Mouse (Mus musculus) embryonic facial prominence, embryonic 13.5 days (tissue): Measurements from ENCODE around the gene Trim27. TPM values are rescaled to one million over a fixed set of nuclear protein-coding genes. Genes with fewer than 3 reads are reported as not detected.

Source experiments
- ATAC-seq: fragments of 200-750 bp; cut with Nextera tagmentation; 2 replicates; pipeline ENCODE4 v1.8.0; 2017; ENCODE audit warnings: low read depth; ENCODE audit not compliant: insufficient number of reproducible peaks, insufficient read depth, low FRiP score, low TSS enrichment
- H3K27ac ChIP-seq: fragments of 300-500 bp; sonication (generic); 2 replicates; pipeline ENCODE4 v1.5.1; 2015; ENCODE audit warnings: moderate library complexity, mild to moderate bottlenecking, inconsistent platforms
- H3K27me3 ChIP-seq: fragments of 300-500 bp; sonication (generic); 2 replicates; pipeline ENCODE4 v1.6.1; 2015; ENCODE audit warnings: mild to moderate bottlenecking, inconsistent platforms
- H3K36me3 ChIP-seq: fragments of 300-500 bp; sonication (generic); 2 replicates; pipeline ENCODE4 v1.6.1; 2015; ENCODE audit warnings: mild to moderate bottlenecking, inconsistent platforms
- H3K4me1 ChIP-seq: fragments of 300-500 bp; sonication (generic); 2 replicates; pipeline ENCODE4 v1.6.1; 2015; ENCODE audit warnings: inconsistent platforms
- H3K4me2 ChIP-seq: fragments of 300-500 bp; sonication (generic); 2 replicates; pipeline ENCODE4 v1.6.1; 2015; ENCODE audit warnings: moderate library complexity, mild to moderate bottlenecking, inconsistent platforms
- H3K4me3 ChIP-seq: fragments of 300-500 bp; sonication (generic); 2 replicates; pipeline ENCODE4 v1.5.1; 2015; ENCODE audit warnings: mild to moderate bottlenecking, inconsistent platforms
- H3K9ac ChIP-seq: fragments of 300-500 bp; sonication (generic); 2 replicates; pipeline ENCODE4 v1.6.1; 2015; ENCODE audit warnings: mild to moderate bottlenecking, inconsistent platforms
- H3K9me3 ChIP-seq: fragments of 300-500 bp; sonication (generic); 2 replicates; pipeline ENCODE4 v1.6.1; 2016; ENCODE audit warnings: inconsistent platforms
- WGBS: fragments of 180-500 bp; shearing (Covaris S2); methylation state at CpG from one replicate; pipeline ENCODE4 v1.1.7; 2015; ENCODE audit warnings: mixed read lengths; 5-methylcytosine and 5-hydroxymethylcytosine counted together
- polyA plus RNA-seq: library from polyadenylated mRNA; unstranded; fragments of >200 nt; fragmentation: Nextera tagmentation; extraction: Ambion mirVana; gene quantifications from 2 replicates; pipeline ENCODE4 v1.2.1, GENCODE M21; 2015

The Trim27 gene
- polyA plus RNA-seq, 1 experiment from 2014 or later = 143 TPM

DNA sequence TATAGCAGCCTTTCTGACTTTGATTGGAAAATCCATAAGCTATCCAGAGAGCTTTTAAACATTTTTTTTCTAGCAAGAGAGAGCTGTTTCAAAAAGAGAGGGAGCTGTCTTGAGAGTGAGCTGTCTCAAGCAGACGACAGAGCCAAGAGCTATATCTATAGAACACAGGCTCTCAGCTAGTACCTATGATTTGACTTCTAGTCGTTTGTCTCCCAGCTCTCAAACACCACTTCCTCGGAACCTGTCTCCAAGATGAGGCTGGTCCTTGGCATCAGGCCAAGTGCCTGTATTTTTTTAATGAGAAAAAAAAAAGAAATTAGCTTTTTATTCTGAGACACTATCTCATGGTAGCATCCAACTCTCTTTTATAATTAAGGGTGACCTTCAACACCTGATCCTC, 46.8 kb downstream of the Trim27 start:
- Histone ChIP-seq H3K27ac (no peak overlapping the region), H3K36me3 (no peaks in the 10 kb centered on the region), H3K4me1 (no peaks in the 10 kb centered on the region), H3K27me3 (no peaks in the 10 kb centered on the region), H3K9ac (no peak overlapping the region), H3K9me3 (no peaks in the 10 kb centered on the region), H3K4me2 (no peak overlapping the region), H3K4me3 (no peak overlapping the region)
- 58% methylated on average over 3 of the region's 3 CpGs for WGBS
- ATAC-seq = no peak

DNA sequence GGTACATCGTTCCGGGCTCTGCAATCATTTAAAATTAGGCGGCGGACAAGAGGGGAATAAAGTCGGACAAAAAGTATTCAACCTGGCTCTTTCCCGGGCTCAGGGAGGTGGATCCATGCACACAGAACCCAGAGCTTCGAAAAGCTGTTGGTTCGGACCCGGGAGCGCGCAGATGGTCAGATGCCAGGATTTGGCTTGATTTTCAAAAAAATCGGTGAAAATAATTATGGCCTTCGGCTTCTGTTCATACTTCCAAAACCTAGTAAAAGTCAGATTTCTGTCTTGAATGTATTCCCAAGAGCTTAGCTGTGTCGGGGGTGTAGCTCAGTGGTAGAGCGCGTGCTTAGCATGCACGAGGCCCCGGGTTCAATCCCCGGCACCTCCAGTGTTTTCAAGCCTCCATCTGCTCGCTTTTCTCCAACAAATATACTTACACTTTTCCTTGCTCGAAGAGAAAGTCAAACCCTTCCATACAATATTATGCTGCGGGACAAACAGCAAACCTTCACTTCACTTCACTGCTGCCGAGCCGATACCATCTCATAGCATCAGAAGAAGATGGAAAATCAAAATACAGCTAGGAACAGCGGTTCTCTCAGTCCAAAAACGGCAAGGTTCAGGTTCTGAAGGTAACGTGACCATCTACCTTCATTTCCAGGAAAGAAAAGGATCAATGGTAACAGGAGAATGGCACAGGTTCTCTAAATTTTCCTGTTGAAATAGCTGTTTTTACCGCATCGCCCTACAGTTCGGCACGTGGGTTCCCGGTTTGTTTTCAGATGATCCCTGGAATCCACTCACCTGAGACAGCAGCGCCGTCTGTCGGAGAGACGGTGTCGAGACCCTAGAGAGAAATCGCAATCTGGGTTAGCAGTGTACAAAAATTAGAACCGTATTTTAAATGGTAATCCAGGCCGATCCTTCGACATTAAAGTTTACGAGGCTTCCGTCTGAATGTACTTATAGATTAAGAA, 54.8 kb downstream of the Trim27 start:
- 0 out of 2 replicates have a peak overlapping the region, but pooled peaks have one; percentile 12 for H3K27ac ChIP-seq

DNA sequence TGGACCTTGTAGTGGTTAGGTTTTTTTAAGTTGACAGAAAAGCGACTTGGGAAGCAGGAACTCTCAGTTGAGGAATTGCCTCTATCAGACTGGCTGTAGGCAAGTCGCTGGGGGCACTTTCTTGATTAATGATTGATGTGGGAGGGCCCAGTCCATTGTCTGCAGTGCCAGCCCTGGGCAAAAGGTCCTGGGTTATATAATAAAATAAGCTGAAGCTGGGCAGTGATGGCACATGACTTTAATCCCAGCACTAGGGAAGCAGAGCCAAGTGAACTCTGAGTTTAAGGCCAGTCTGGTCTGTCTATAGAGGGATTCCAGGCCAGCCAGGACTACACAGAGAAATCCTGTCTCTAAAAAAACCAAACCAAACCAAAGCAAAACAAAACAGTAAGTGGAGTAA, 57.5 kb downstream of the Trim27 start:
- peaks cover 16% of the 10 kb centered on the region for H3K4me1 ChIP-seq
- no peaks in the 10 kb centered on the region for H3K36me3 ChIP-seq
- 38% methylated on average over 2 of the region's 2 CpGs for WGBS
- H3K9ac ChIP-seq = no peak overlapping the region
- H3K4me3 ChIP-seq = no peak overlapping the region
- ATAC-seq = no peak
- H3K27me3 ChIP-seq = no peaks in the 10 kb centered on the region
- H3K4me2 ChIP-seq = no peak overlapping the region
- H3K9me3 ChIP-seq = no peaks in the 10 kb centered on the region
- peak overlapping the region; percentile 53; the same call in 1 of the 2 replicates for H3K27ac ChIP-seq

More for the DNA sequence above, 54.8 kb downstream of the Trim27 start:
- H3K9me3 ChIP-seq = no peaks in the 10 kb centered on the region
- peak; percentile 84 for ATAC-seq
- H3K4me2 ChIP-seq = peak overlapping the region; percentile 72
- H3K27me3 ChIP-seq = no peaks in the 10 kb centered on the region
- H3K36me3 ChIP-seq = no peaks in the 10 kb centered on the region
- H3K4me3 ChIP-seq = peak overlapping the region; percentile 52
- H3K4me1 ChIP-seq = peaks cover 16% of the 10 kb centered on the region
- peak overlapping the region; percentile 69 for H3K9ac ChIP-seq
- WGBS = under 1% methylated on average over 43 of the region's 43 CpGs

DNA sequence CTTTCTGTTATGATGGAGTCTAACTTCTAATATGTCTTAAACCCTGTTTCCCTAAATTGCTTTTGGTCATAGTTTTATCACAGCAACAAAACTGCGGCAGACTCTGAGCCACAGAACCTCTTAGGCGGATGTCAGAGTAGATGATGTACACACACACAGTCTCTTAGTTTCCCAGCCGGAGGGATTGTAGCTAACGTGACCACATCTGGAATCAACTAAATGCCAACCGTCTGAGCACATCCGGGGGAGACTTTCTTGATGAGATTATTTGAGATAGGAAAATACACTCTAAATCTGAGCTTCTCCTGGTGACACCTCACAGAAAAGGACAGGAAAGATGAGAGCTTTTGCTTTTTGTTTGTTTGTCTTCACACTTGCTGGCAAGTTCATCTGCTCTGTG, 57.9 kb downstream of the Trim27 start:
- H3K27me3 ChIP-seq = 0 out of 2 replicates have a peak, but pooled peaks cover under 1% of the 10 kb centered on the region
- no peak overlapping the region for H3K4me2 ChIP-seq
- no peak for ATAC-seq
- H3K4me3 ChIP-seq = no peak overlapping the region
- H3K9me3 ChIP-seq = no peaks in the 10 kb centered on the region
- peaks cover 16% of the 10 kb centered on the region for H3K4me1 ChIP-seq
- no peaks in the 10 kb centered on the region for H3K36me3 ChIP-seq
- peak overlapping the region; percentile 53; the same call in 1 of the 2 replicates for H3K27ac ChIP-seq
- WGBS = 26% methylated on average over 6 of the region's 6 CpGs
- H3K9ac ChIP-seq = no peak overlapping the region

DNA sequence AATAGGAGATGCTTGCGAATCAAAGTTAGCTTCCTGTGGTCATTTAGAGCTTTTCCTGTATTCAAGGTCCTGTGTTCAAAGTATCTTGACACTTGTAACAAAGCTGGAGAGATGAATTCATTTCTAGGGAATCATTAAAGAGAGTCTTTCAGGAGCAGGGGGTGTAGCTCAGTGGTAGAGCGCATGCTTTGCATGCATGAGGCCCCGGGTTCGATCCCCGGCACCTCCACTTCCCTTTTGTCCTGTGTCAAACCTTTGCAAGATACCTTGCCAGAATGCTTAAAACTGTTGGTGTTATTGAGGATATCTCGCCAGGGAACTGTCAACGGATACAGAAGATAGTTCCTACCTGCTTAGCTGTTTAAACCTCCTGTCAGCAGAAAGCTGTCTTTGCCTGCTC, 61.5 kb downstream of the Trim27 start:
- H3K4me2 ChIP-seq = no peak overlapping the region
- WGBS = 13% methylated on average over 7 of the region's 7 CpGs

DNA sequence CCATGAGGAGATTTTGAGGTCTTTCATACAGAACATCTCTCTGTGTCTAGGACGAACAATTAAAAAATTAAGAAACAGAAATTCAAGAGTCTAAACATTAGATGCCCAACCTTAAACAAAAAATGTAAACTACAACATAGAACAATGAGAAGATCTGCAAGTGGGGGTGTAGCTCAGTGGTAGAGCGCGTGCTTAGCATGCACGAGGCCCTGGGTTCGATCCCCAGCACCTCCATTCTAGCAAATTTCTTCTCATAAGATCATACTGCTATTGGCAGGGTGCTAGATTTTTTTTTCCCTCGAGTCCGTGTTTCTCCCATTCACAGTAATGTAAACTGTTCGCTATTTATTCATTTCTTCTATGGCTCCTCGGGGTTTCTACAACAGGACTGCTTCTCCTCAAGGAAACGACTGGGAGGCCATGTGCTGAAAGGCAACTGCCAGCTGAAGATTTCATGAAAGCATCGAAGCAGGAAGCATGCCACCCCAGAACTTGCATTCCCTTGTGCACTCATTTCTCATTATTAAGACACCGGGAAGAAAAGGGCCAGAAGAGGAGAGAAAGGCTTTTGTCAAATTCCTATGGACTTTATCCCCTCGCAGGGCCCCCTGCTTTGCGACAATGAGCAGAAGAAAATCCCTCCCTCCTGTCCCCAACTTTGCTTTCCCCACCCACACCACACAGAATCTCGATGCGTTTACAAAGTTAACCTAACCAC, 63.3 kb downstream of the Trim27 start:
- WGBS = 4% methylated on average over 16 of the region's 16 CpGs
- peak overlapping the region; percentile 33 for H3K4me3 ChIP-seq
- H3K9me3 ChIP-seq = no peaks in the 10 kb centered on the region
- no peak for ATAC-seq
- peaks cover 11% of the 10 kb centered on the region; the same call in 1 of the 2 replicates for H3K4me1 ChIP-seq
- peaks cover 26% of the 10 kb centered on the region for H3K27me3 ChIP-seq
- H3K27ac ChIP-seq = no peak overlapping the region
- H3K36me3 ChIP-seq = no peaks in the 10 kb centered on the region
- H3K9ac ChIP-seq = peak overlapping the region; percentile 27; the same call in 1 of the 2 replicates
- H3K4me2 ChIP-seq = peak overlapping the region; percentile 55

More for the DNA sequence above, 61.5 kb downstream of the Trim27 start:
- Histone ChIP-seq H3K27ac (no peak overlapping the region), H3K36me3 (no peaks in the 10 kb centered on the region), H3K4me3 (no peak overlapping the region), H3K27me3 (peaks cover 26% of the 10 kb centered on the region), H3K9ac (no peak overlapping the region), H3K9me3 (no peaks in the 10 kb centered on the region), H3K4me1 (peaks cover 20% of the 10 kb centered on the region)
- no peak for ATAC-seq

DNA sequence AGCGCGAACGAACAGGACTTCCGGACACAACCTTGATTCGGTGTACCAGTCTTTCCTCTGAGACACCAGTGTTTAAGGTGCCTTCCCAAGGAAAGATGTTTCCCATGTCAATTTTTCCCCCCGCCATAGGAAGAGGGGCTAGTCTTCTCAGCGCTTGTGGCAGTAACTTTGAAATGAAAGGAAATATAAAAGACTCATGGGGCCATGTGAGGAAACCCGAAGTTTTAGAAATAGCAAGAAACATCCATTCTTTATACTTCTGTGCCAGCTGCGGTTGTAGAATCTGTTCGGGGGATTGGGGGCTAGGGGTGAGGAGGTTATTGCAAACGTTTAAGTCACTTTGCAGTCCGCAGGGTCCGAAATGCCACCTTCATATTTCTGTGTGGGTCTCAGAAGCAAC, 64.0 kb downstream of the Trim27 start:
- H3K9me3 ChIP-seq = no peaks in the 10 kb centered on the region
- 17% methylated on average over 13 of the region's 13 CpGs for WGBS

DNA sequence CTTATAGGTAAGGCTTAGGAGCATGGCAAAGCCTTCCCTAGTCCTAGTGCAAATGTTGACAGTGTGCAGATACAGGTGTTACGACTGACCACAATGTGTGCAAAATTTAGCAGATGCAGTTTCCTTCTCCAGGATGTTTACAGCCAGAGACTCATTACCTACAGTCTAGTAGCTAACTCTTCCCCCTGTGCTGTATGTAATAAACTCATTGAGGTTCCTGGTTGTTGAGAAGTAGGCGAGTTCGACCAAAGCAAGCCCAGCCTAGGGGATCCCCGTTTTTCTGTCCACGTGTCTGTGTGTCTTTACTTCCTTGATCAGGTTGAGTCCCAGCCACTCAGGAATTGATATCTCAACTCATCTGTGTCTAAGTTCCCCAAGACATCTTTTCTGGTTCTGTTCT, 64.8 kb downstream of the Trim27 start:
- Histone ChIP-seq H3K36me3 (no peaks in the 10 kb centered on the region), H3K9ac (no peak overlapping the region), H3K9me3 (no peaks in the 10 kb centered on the region), H3K27ac (no peak overlapping the region), H3K4me3 (no peak overlapping the region), H3K27me3 (peaks cover 26% of the 10 kb centered on the region), H3K4me2 (no peak overlapping the region), H3K4me1 (peaks cover 7% of the 10 kb centered on the region; the same call in 1 of the 2 replicates)
- ATAC-seq = no peak
- WGBS = 85% methylated on average over 5 of the region's 5 CpGs

More for the DNA sequence above, 64.0 kb downstream of the Trim27 start:
- Histone ChIP-seq H3K27ac (no peak overlapping the region), H3K4me3 (peak overlapping the region; percentile 33), H3K4me1 (peaks cover 7% of the 10 kb centered on the region; the same call in 1 of the 2 replicates), H3K9ac (peak overlapping the region; percentile 27; the same call in 1 of the 2 replicates), H3K36me3 (no peaks in the 10 kb centered on the region), H3K4me2 (peak overlapping the region; percentile 55), H3K27me3 (peaks cover 26% of the 10 kb centered on the region)
- no peak for ATAC-seq

Other genes starting within 250 kb of the Trim27 start
- gene Olfr1370, start 104.5 kb upstream of the Trim27 start, polyA plus RNA-seq = 0.25 TPM in 1 of 2 replicates, not detected in the other
- 0.06 TPM in 1 of 2 replicates, not detected in the other for gene Olfr1369-ps1, start 68.0 kb upstream of the Trim27 start, polyA plus RNA-seq
- not detected in 2 replicates for gene Olfr263, start 49.8 kb upstream of the Trim27 start, polyA plus RNA-seq
- gene Olfr1368, start 33.6 kb upstream of the Trim27 start, polyA plus RNA-seq = not detected in 2 replicates
- gene Gpx5, start 113.3 kb downstream of the Trim27 start, polyA plus RNA-seq = not detected in 2 replicates
- gene Gpx6, start 132.7 kb downstream of the Trim27 start, polyA plus RNA-seq = 0.38 and 0.39 TPM in 2 replicates
- not detected in 2 replicates for gene Olfr1367, start 167.5 kb downstream of the Trim27 start, polyA plus RNA-seq
- 12.8 and 13.6 TPM in 2 replicates for gene Zscan12, start 183.4 kb downstream of the Trim27 start, polyA plus RNA-seq
- gene Zkscan3, start 223.3 kb downstream of the Trim27 start, polyA plus RNA-seq = 103 and 108 TPM in 2 replicates